Mouse (Mus musculus): ENCODE measurements around the gene Zfp541.

Zfp541 gene

DNA sequence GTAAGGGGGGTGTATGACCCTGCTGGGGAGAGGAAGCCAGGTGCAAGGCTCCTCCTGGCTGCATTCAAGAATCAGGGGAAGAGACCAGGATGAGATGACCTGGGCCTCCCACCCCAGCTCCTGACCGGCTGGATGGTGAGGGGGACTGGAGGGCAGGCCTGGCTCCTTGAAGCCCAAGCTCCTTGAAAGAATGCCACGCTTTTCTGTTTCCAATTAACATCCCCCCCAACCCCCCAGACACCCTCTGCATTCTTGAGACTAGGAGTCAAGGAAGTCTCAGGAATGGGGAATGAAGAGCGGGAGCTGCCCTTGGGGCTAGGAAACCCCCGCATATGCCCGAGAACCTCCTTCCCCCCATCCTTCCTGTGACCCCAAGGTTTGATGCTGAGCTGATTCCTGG, 17.1 kb upstream of the Zfp541 start:
- DNase-seq (ENCODE audit: low read depth), result no peak

GRCm38 (mm10) chr7:16045538-16045937, 16.1 kb upstream of the Zfp541 start:
- DNase-seq (ENCODE audit: low read depth), result no peak

DNA sequence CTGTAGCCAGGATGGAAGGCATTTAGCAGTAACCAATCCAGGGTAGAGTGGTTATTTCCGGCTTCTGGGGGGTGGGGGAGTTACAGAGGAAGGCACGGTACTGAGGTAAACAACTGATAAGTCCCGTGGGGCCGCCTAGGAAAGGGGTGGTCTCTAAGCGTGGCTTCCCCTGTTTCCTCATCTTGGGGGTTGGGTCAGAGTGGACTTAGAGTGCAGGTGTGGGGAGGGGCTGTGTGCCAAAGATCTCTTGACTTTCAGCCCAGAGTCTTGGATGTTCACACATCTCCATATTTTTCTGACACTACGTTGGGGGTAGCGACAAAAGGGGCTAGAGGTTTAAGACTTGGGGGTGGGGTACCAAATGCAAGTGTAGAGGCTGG, 15.5 kb upstream of the Zfp541 start:
- peak; percentile 96 for DNase-seq (ENCODE audit: low read depth)

DNA sequence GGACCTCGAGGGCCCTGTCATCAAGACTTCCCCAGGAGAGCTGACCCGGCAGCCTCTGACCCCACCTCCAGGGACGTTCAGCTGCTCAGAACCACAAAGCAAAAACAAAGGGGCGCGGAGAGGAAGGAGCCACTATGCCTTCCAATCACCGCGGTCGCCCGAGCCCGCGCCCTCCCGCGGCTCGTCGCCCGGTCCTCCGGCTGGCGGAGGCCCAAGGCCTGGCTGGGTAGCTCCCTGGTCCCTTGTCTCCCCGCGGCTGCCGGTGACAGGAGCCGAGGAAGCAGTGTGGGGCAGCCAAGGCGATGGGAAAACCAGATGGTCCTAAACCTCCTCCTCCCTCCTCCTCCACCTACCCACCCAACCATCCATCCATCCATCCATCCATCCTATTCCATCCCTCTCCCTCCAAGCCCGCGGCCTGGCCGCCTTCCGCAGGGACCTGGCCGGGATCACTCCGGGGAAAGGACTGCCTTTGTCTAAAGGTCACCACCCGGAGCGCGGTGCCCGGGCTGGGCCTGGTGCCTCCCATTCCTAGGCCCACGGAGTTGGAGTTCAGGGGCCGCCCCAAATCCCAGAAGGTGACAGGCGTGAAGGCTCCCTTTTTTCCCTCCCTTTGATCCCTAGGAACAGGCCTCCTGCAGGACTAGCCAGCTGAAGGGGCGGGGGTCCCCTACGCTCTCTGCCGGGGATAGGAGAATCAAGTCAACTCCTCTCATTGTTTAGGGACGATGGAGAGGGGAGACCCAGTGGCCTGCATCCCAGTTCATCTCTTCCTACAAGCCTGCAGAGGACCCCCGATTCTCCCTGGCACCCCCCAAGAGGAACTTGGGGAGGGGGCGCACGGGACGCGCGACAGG, 14.9 kb upstream of the Zfp541 start:
- peak; percentile 92 for DNase-seq (ENCODE audit: low read depth)

GRCm38 (mm10) chr7:16047338-16048146, 14.1 kb upstream of the Zfp541 start, which contains the start of gene Bicra:
Bicra (minus strand) TSS chr7:16047921.
- peak; percentile 87 for DNase-seq (ENCODE audit: low read depth)

DNA sequence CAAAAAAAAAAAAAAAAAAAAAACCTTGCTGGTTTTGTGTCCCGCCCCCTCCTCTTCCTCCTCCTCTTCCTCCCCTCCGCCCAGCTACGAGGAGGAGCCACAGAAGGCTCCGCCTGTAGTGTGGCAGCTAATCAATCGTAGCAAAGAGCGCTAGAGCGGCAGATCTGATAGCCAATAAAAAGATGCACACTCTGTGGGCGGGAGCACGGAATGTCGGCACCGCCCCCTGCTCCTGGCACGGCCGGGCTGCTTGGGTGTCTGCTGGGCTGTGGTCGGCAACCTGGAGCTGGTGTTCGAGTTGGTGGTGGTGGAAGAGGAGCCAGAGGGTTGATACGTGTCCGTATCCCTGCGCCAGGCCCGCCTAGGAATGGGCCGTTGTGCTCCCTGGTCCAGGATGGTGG, 13.4 kb upstream of the Zfp541 start:
- DNase-seq (ENCODE audit: low read depth), result peak; percentile 99

- peak; percentile 58 for DNase-seq (ENCODE audit: low read depth)
Measured at GRCm38 (mm10) chr7:16048675-16049575, 12.7 kb upstream of the Zfp541 start.

DNA sequence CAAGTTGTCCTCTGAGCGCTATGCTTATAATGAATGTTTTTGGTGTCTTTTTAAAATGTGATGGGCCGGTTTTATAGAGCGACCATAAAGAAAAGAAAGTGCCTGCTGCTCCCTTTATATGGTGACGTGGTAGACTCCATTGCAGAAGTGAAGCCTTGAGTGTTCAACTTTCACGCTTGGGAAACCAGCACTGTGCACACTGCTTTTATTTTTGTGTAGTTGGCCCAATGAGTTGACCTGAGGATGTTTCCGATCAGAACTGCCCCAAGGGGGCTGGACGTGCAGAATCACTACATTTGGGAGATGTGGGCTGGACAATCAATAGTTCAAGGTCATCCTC, 12.1 kb upstream of the Zfp541 start:
- peak; percentile 46 for DNase-seq (ENCODE audit: low read depth)

DNA sequence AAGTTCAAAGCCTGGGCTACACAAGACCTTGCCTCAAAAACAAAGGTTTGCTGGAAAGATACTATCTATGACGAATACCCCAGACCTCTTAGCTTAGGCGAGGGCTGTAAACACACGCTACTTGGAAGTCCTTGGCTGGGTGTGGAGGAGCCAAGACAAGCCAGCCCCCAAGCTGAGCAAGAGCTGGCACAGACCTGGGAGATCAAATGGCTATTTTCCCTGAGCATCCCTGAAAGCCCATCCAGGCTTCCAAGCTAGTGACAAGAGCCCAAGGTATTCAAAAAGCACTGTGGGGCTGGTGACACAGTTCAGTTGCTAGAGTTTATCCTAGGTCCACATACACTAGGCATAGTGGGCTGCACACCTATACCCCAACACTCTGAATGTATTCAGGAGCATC, 11.0 kb upstream of the Zfp541 start:
- no peak for DNase-seq (ENCODE audit: low read depth)

GRCm38 (mm10) chr7:16051883-16052595, 9.6 kb upstream of the Zfp541 start:
- DNase-seq (ENCODE audit: low read depth), result peak; percentile 93

GRCm38 (mm10) chr7:16052684-16053083, 8.9 kb upstream of the Zfp541 start:
- peak; percentile 99 for DNase-seq (ENCODE audit: low read depth)

GRCm38 (mm10) chr7:16053105-16053504, 8.5 kb upstream of the Zfp541 start:
- peak; percentile 92 for DNase-seq (ENCODE audit: low read depth)

GRCm38 (mm10) chr7:16054966-16055365, 6.6 kb upstream of the Zfp541 start:
- DNase-seq (ENCODE audit: low read depth), result peak; percentile 78

GRCm38 (mm10) chr7:16055665-16056064, 5.9 kb upstream of the Zfp541 start:
- DNase-seq (ENCODE audit: low read depth), result peak; percentile 29

- peak; percentile 83 for DNase-seq (ENCODE audit: low read depth)
Measured at GRCm38 (mm10) chr7:16056459-16057135, 5.0 kb upstream of the Zfp541 start.

DNA sequence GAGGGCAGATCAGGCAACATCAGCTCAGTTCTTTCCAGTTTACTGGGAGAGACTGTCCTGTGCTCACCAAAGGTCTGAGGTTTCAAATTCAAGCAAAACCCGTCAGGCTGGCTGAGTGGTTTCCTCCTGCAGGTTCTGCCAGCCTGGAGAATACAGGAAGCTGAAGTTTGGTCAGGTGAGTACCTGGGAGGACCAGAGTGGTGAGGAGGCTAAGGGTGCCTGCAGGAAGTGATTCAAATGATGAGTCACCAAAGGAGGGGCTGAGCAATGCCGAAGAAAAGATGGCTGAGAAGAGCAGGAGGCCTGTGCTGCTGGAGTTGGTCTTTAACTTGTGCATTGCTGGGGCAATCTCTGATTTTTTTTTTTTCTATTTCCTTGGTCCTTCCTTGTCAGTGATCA, 4.5 kb upstream of the Zfp541 start:
- peak; percentile 82 for DNase-seq (ENCODE audit: low read depth)

- DNase-seq (ENCODE audit: low read depth), result no peak
Measured at GRCm38 (mm10) chr7:16062099-16062420, 446 bp downstream of the Zfp541 start.

GRCm38 (mm10) chr7:16063490-16063889, 1.9 kb downstream of the Zfp541 start:
- DNase-seq (ENCODE audit: low read depth), result peak; percentile 24

GRCm38 (mm10) chr7:16070846-16071245, 9.2 kb downstream of the Zfp541 start:
- DNase-seq (ENCODE audit: low read depth), result peak; percentile 32

DNA sequence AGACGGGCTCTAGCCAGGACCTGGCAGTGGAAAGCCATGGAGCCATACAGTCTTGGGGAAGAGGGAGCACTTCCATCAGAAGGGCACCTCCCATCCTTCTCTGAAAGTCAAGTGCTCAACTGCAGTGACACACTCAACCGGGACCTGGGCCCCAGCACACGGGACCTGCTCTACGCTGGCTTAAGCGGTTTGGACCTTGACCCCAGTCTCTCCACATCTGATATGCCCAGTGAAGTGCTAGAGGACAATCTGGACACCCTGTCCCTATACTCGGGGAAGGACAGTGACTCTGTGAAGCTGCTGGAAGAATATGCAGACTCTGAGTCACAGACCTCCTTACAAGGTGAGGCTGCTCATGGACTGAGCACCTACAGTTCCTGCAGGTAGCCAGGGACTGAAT, 10.3 kb downstream of the Zfp541 start:
- no peak for DNase-seq (ENCODE audit: low read depth)

DNA sequence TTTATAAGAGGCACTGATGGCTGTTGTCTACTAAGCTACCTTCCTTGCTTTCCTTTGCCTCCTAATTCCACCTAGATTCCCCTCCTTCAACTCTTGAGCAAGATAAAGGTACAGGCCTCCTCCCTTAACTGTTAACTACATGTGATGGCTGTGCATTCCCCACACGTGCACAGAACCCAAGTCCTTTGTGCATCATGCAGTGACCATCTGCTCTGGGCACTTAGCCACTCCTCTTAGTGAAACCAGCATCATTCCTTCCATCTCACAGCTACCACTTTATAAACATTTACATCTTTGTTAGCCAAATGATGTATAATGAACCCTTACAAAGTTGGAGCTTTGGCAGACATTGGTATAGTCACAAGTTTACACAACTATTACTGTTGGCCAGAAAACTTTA, 18.3 kb downstream of the Zfp541 start:
- DNase-seq (ENCODE audit: low read depth), result no peak

Measured in 416B (cell line).